Mouse (Mus musculus) erythroblast, adult 5-6 weeks (primary cell): ENCODE data around the gene Sez6l2. TPM values are rescaled to one million over a fixed set of nuclear protein-coding genes. Genes with fewer than 3 reads are reported as not detected.

Source experiments
- ATAC-seq: replicated peaks from 2 replicates; pipeline ENCODE4 v1.8.0; 2016; ENCODE audit warnings: moderate number of reproducible peaks, mild to moderate bottlenecking, moderate TSS enrichment, inconsistent platforms; ENCODE audit not compliant: poor library complexity, low FRiP score, severe bottlenecking
- total RNA-seq, 2 experiments: library from RNA; stranded (forward) in 1 of 2; stranded (reverse) in 1 of 2; fragments of 150-400 nt in 1 of 2; fragments of 200-764, 138-1000 nt in 1 of 2; gene quantifications; 2 replicates each; pipeline versions ENCODE4 v1.2.3 to v1.2.4; 2015 to 2017; ENCODE audit warnings: low replicate concordance in 2 of 2

Sez6l2 gene
- total RNA-seq, 2 experiments from 2014 or later, result not detected

GRCm38 (mm10) chr7:127019306-127019960, 69.1 kb downstream of the Sez6l2 start:
- no peak for ATAC-seq

- no peak for ATAC-seq
Measured at GRCm38 (mm10) chr7:127020031-127020430, 69.7 kb downstream of the Sez6l2 start.

Other genes starting within 250 kb of the Sez6l2 start
- gene Coro1a, start 242.8 kb upstream of the Sez6l2 start, total RNA-seq (2015; ENCODE audit: low replicate concordance), result 127 and 157 TPM in 2 replicates
- gene Coro1a, start 242.8 kb upstream of the Sez6l2 start, total RNA-seq (2017; ENCODE audit: low replicate concordance), result 132 and 182 TPM in 2 replicates
- gene Mapk3, start 191.0 kb upstream of the Sez6l2 start, total RNA-seq (2015; ENCODE audit: low replicate concordance), result 46.1 and 51.8 TPM in 2 replicates
- gene Mapk3, start 191.0 kb upstream of the Sez6l2 start, total RNA-seq (2017; ENCODE audit: low replicate concordance), result 10.9 and 19.4 TPM in 2 replicates
- 5.6 TPM in 1 of 2 replicates, not detected in the other for gene Gdpd3, start 184.2 kb upstream of the Sez6l2 start, total RNA-seq (2015; ENCODE audit: low replicate concordance)
- 5.4 and 7.2 TPM in 2 replicates for gene Gdpd3, start 184.2 kb upstream of the Sez6l2 start, total RNA-seq (2017; ENCODE audit: low replicate concordance)
- 752 and 763 TPM in 2 replicates for gene Ypel3, start 173.6 kb upstream of the Sez6l2 start, total RNA-seq (2015; ENCODE audit: low replicate concordance)
- 364 and 550 TPM in 2 replicates for gene Ypel3, start 173.6 kb upstream of the Sez6l2 start, total RNA-seq (2017; ENCODE audit: low replicate concordance)
- 28.8 and 31.9 TPM in 2 replicates for gene Tbx6, start 169.1 kb upstream of the Sez6l2 start, total RNA-seq (2015; ENCODE audit: low replicate concordance)
- 12.3 and 23.2 TPM in 2 replicates for gene Tbx6, start 169.1 kb upstream of the Sez6l2 start, total RNA-seq (2017; ENCODE audit: low replicate concordance)
- gene Ppp4c, start 158.1 kb upstream of the Sez6l2 start, total RNA-seq (2015; ENCODE audit: low replicate concordance), result 46.7 and 84.9 TPM in 2 replicates
- gene Ppp4c, start 158.1 kb upstream of the Sez6l2 start, total RNA-seq (2017; ENCODE audit: low replicate concordance), result 43.5 and 62.7 TPM in 2 replicates
- gene Fam57b, start 152.9 kb upstream of the Sez6l2 start, total RNA-seq (2015; ENCODE audit: low replicate concordance), result not detected in 2 replicates
- gene Fam57b, start 152.9 kb upstream of the Sez6l2 start, total RNA-seq (2017; ENCODE audit: low replicate concordance), result not detected in 2 replicates
- not detected in 2 replicates for gene 4930451I11Rik, start 118.9 kb upstream of the Sez6l2 start, total RNA-seq (2015; ENCODE audit: low replicate concordance)
- not detected in 2 replicates for gene 4930451I11Rik, start 118.9 kb upstream of the Sez6l2 start, total RNA-seq (2017; ENCODE audit: low replicate concordance)
- not detected in 2 replicates for gene Doc2a, start 103.1 kb upstream of the Sez6l2 start, total RNA-seq (2015; ENCODE audit: low replicate concordance)
- not detected in 2 replicates for gene Doc2a, start 103.1 kb upstream of the Sez6l2 start, total RNA-seq (2017; ENCODE audit: low replicate concordance)
- 5.2 and 9.2 TPM in 2 replicates for gene Hirip3, start 88.6 kb upstream of the Sez6l2 start, total RNA-seq (2015; ENCODE audit: low replicate concordance)
- 38.2 and 40.8 TPM in 2 replicates for gene Hirip3, start 88.6 kb upstream of the Sez6l2 start, total RNA-seq (2017; ENCODE audit: low replicate concordance)
- 14.4 and 35.5 TPM in 2 replicates for gene Ino80e, start 88.2 kb upstream of the Sez6l2 start, total RNA-seq (2015; ENCODE audit: low replicate concordance)
- gene Ino80e, start 88.2 kb upstream of the Sez6l2 start, total RNA-seq (2017; ENCODE audit: low replicate concordance), result 4.9 and 9.9 TPM in 2 replicates
- gene Taok2, start 65.9 kb upstream of the Sez6l2 start, total RNA-seq (2015; ENCODE audit: low replicate concordance), result 6.9 and 9.6 TPM in 2 replicates
- 17.0 and 31.8 TPM in 2 replicates for gene Taok2, start 65.9 kb upstream of the Sez6l2 start, total RNA-seq (2017; ENCODE audit: low replicate concordance)
- 4.0 and 6.3 TPM in 2 replicates for gene Tmem219, start 27.6 kb upstream of the Sez6l2 start, total RNA-seq (2015; ENCODE audit: low replicate concordance)
- 2.1 and 6.8 TPM in 2 replicates for gene Tmem219, start 27.6 kb upstream of the Sez6l2 start, total RNA-seq (2017; ENCODE audit: low replicate concordance)
- gene Kctd13, start 21.7 kb upstream of the Sez6l2 start, total RNA-seq (2015; ENCODE audit: low replicate concordance), result 0.77 and 6.9 TPM in 2 replicates
- 0.42 and 1.7 TPM in 2 replicates for gene Kctd13, start 21.7 kb upstream of the Sez6l2 start, total RNA-seq (2017; ENCODE audit: low replicate concordance)
- not detected in 2 replicates for gene Asphd1, start 981 bp upstream of the Sez6l2 start, total RNA-seq (2015; ENCODE audit: low replicate concordance)
- not detected in 2 replicates for gene Asphd1, start 981 bp upstream of the Sez6l2 start, total RNA-seq (2017; ENCODE audit: low replicate concordance)
- 14.8 and 23.1 TPM in 2 replicates for gene Cdipt, start 25.4 kb downstream of the Sez6l2 start, total RNA-seq (2015; ENCODE audit: low replicate concordance)
- gene Cdipt, start 25.4 kb downstream of the Sez6l2 start, total RNA-seq (2017; ENCODE audit: low replicate concordance), result 9.5 and 20.9 TPM in 2 replicates
- gene Cdiptos, start 25.5 kb downstream of the Sez6l2 start, total RNA-seq (2015; ENCODE audit: low replicate concordance), result 5.0 TPM in 1 of 2 replicates, not detected in the other
- not detected in 2 replicates for gene Cdiptos, start 25.5 kb downstream of the Sez6l2 start, total RNA-seq (2017; ENCODE audit: low replicate concordance)
- 1.5 and 1.9 TPM in 2 replicates for gene Mvp, start 64.1 kb downstream of the Sez6l2 start, total RNA-seq (2015; ENCODE audit: low replicate concordance)
- 5.5 and 7.7 TPM in 2 replicates for gene Mvp, start 64.1 kb downstream of the Sez6l2 start, total RNA-seq (2017; ENCODE audit: low replicate concordance)
- gene Pagr1b, start 65.9 kb downstream of the Sez6l2 start, total RNA-seq (2015; ENCODE audit: low replicate concordance), result not detected in 2 replicates
- not detected in 2 replicates for gene Pagr1b, start 65.9 kb downstream of the Sez6l2 start, total RNA-seq (2017; ENCODE audit: low replicate concordance)
- gene Pagr1a, start 66.8 kb downstream of the Sez6l2 start, total RNA-seq (2015; ENCODE audit: low replicate concordance), result 13.4 and 18.8 TPM in 2 replicates
- gene Pagr1a, start 66.8 kb downstream of the Sez6l2 start, total RNA-seq (2017; ENCODE audit: low replicate concordance), result 7.0 and 7.1 TPM in 2 replicates
- gene Gm42742, start 70.5 kb downstream of the Sez6l2 start, total RNA-seq (2015; ENCODE audit: low replicate concordance), result 1.7 and 1.9 TPM in 2 replicates
- 8.1 and 9.1 TPM in 2 replicates for gene Gm42742, start 70.5 kb downstream of the Sez6l2 start, total RNA-seq (2017; ENCODE audit: low replicate concordance)
- gene Prrt2, start 70.6 kb downstream of the Sez6l2 start, total RNA-seq (2015; ENCODE audit: low replicate concordance), result not detected in 2 replicates
- 1.5 TPM in 1 of 2 replicates, not detected in the other for gene Prrt2, start 70.6 kb downstream of the Sez6l2 start, total RNA-seq (2017; ENCODE audit: low replicate concordance)
- 44.9 and 51.3 TPM in 2 replicates for gene Maz, start 76.5 kb downstream of the Sez6l2 start, total RNA-seq (2015; ENCODE audit: low replicate concordance)
- 25.0 and 49.5 TPM in 2 replicates for gene Maz, start 76.5 kb downstream of the Sez6l2 start, total RNA-seq (2017; ENCODE audit: low replicate concordance)
- gene Kif22, start 91.9 kb downstream of the Sez6l2 start, total RNA-seq (2015; ENCODE audit: low replicate concordance), result 50.5 and 71.7 TPM in 2 replicates
- 57.3 and 83.1 TPM in 2 replicates for gene Kif22, start 91.9 kb downstream of the Sez6l2 start, total RNA-seq (2017; ENCODE audit: low replicate concordance)
- gene Zg16, start 136.8 kb downstream of the Sez6l2 start, total RNA-seq (2015; ENCODE audit: low replicate concordance), result not detected in 2 replicates
- gene Zg16, start 136.8 kb downstream of the Sez6l2 start, total RNA-seq (2017; ENCODE audit: low replicate concordance), result 3.2 and 5.0 TPM in 2 replicates
- gene AI467606, start 140.8 kb downstream of the Sez6l2 start, total RNA-seq (2015; ENCODE audit: low replicate concordance), result 19.8 and 26.8 TPM in 2 replicates
- 17.1 and 19.9 TPM in 2 replicates for gene AI467606, start 140.8 kb downstream of the Sez6l2 start, total RNA-seq (2017; ENCODE audit: low replicate concordance)
- 1.7 TPM in 1 of 2 replicates, not detected in the other for gene Qprt, start 171.7 kb downstream of the Sez6l2 start, total RNA-seq (2015; ENCODE audit: low replicate concordance)
- 0.34 TPM in 1 of 2 replicates, not detected in the other for gene Qprt, start 171.7 kb downstream of the Sez6l2 start, total RNA-seq (2017; ENCODE audit: low replicate concordance)
- 15.8 and 24.9 TPM in 2 replicates for gene Spn, start 187.3 kb downstream of the Sez6l2 start, total RNA-seq (2015; ENCODE audit: low replicate concordance)
- gene Spn, start 187.3 kb downstream of the Sez6l2 start, total RNA-seq (2017; ENCODE audit: low replicate concordance), result 58.3 and 60.0 TPM in 2 replicates
- 8.4 and 36.9 TPM in 2 replicates for gene Cd2bp2, start 245.5 kb downstream of the Sez6l2 start, total RNA-seq (2015; ENCODE audit: low replicate concordance)
- gene Cd2bp2, start 245.5 kb downstream of the Sez6l2 start, total RNA-seq (2017; ENCODE audit: low replicate concordance), result 17.9 and 22.9 TPM in 2 replicates